Mouse (Mus musculus) v-Abl transformed pro-B cells (cell line): ENCODE data around the gene Map3k5.

ENCODE experiments used
- in situ Hi-C, 2 experiments: fragments of 400-800 bp; cut with MboI; formaldehyde crosslinking; loops; one replicate each; pipeline ENCODE4 v1.15.1; 2025; ENCODE audit not compliant: unreplicated experiment in 2 of 2

Map3k5 gene

DNA sequence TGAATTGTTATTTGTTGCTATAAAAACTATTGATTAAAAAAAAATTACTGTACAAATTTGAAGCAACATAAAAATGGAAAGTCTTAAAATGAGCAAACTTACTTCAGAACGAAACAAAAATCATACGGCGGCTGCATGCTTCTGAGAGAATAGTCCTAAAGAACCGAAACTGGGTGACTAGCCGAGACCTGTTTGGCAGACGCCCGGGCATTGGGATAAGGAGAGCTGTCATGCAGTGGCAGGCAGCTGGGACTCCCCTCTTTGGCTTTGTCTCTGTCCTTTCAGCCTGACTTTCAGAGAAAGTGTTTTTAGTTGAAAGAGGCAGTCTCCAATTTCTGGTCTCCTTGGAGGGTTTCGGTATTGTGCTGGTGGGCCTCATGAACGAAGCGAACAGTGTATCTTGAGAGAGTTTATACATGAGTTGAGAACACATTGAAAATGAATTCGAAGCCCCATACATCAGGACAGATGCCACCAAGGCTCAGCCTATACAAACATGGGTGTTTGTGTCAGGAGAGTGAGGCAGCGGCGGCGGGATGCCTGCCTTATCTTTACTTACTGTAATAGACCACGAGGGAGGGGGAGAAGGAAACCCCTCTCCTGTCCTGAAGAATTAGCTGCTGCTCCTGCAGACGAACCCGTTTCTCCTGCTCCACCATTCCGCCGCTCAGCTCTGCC is 235.8 kb downstream of the Map3k5 start:
- in situ Hi-C loops: no loop called here

DNA sequence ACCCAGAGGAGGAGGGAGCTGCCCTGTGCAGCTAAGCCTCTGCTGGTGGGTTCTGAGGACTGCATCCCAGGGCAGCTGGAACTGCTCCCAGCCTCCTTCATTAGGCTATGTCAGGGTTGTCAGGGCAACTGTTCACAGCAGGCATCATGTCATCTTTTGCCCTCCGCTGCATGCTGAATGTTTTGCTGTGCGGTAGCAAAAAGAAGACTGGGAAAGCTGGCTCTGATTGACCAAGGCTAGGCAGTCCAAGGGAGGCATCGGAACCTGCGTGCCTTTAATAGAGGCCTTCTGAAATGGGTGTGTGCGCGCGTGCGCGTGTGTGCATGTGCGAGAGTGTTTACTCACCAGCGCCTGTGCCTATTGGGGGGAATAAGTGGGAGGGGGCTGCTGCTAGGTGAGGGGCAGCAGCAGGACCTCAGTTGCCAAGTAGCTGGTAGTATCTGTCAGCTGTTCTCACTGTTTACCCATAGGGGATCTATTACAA is 236.4 kb downstream of the Map3k5 start:
- in situ Hi-C loops: no loop called here

DNA sequence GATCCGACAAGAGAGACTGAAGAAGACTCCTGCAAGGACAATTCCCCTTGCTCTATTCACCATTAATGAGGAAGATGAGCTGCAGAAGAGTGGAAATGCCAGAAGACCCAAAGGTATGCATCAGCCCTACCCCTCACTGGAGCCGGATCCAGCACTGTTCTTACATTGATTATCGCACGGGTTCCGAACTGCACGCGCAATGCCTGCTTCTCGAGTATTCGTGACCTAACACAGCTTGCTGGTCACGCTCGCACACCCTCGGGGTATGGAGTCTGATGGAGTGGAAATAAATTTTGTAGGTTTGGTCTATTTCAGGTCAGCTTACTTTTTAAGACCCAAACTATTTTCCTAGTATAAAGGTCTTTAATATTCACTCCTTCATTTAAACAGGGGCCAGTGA is 236.9 kb downstream of the Map3k5 start:
- in situ Hi-C loops: no loop called here

DNA sequence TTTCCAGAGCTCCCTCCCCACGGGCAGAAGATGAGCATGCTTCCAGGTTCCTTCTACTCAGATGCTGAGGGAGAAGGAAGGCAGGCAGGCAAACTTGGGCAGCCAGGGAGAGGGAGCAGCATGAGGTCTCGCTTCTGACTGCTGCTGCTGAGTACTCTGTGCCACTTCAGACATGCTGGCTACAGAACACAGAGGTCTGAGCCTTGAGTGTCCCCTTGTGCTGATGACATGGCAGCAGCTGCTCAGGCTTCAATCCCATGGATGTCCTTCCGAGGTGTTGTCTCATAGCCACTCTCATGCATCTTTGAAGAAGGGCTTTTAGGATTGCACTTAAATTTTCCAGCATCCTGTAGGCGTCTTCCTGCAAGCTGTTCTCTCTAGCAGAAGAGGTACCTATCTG is 237.5 kb downstream of the Map3k5 start:
- in situ Hi-C loops: no loop called here

DNA sequence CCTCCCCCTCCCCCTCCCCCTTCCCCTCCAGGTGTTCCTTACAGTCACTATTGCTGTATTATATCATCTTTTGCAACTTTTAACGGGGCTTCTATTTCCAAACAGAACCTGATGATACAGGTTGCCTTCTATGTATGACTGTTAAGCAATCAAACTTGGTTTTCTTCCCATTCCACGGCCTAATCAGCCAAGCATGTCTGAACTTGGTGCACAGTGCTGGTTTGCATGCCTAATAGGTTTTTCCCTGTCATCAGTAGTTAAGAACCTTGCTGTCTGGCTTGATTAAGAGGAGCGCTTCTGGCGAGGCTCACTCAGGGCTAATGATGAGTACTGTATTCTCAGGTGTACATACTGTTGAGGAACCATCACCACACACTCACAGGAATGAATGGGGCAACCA is 239.5 kb downstream of the Map3k5 start:
- in situ Hi-C loops: no loop called here

DNA sequence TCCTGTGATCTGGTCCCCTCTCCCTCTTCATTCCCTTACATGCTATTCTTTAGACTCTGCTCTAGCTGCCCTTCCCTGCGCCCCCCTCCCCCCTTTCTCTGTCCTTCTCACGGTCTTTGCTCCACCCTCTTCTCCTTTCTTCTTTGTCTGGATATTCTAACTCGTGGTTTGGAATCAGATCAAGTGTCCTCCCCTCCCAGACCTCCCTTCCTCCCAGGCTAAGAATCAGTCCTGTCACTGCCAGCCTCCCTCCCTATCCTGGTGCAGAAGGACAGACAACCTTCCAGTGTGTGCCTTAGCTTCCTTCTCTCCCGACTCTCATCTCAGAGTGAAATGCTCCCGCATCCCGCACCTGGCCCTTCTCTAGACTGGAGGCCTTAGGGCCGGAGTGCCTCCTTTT is 241.8 kb downstream of the Map3k5 start:
- in situ Hi-C loops: no loop called here

DNA sequence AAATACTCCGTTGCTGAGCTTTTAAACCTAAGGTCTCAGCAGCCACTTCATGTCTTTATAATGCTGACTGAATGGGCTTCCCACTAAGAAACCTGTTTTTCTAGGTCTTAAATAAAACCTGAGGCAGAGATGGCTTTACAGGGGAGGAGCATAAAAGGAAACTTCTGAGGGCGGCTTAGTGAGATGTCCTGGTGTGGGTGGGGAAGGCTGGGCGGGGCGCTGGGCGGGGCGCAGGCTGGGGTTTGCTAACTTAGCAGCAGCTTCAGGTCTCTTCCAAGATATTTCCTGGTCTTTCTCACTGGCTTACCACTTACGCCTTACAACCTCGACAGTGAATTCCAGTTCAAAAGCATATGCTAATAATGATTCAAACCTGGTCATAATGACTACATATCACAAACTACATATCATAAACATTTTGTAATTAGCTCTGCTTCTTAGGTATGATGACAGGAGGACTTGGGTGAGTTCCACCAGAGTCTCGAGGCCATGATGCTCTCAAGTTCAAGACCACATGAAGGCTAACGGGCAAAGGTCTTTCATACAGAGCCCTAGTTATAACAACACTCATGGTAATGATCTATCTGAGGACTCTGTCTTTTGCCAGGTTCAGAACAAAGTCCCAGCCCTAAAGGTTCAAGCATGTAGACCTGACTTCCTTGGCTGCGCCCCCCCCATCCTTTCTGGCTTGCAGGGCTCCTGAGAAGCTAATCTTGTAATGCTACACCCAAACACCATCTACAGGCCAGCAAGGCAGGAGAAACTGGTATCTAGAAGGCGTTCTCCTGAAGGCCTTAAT is 244.7 kb downstream of the Map3k5 start:
- in situ Hi-C loops: no loop called here

DNA sequence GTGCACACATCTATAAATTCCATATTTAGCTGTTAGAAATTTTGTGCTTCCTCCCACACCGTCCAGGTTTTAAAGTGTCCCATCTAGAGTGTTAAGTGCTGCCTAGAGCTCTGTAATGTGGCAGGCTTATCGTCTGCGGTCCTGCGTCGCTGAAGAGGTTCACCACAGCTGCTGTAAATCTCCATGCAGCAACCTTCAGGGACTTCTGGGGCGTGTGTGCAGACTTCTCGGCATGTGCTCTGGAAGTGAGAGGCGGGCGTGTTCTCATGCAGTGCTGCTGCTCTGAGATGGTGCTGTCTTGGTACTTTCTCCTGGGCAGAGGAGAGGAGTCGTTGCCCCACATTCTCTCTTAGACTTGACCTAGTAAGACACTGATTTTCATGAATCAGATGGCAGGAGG is 246.9 kb downstream of the Map3k5 start:
- in situ Hi-C loops: no loop called here

DNA sequence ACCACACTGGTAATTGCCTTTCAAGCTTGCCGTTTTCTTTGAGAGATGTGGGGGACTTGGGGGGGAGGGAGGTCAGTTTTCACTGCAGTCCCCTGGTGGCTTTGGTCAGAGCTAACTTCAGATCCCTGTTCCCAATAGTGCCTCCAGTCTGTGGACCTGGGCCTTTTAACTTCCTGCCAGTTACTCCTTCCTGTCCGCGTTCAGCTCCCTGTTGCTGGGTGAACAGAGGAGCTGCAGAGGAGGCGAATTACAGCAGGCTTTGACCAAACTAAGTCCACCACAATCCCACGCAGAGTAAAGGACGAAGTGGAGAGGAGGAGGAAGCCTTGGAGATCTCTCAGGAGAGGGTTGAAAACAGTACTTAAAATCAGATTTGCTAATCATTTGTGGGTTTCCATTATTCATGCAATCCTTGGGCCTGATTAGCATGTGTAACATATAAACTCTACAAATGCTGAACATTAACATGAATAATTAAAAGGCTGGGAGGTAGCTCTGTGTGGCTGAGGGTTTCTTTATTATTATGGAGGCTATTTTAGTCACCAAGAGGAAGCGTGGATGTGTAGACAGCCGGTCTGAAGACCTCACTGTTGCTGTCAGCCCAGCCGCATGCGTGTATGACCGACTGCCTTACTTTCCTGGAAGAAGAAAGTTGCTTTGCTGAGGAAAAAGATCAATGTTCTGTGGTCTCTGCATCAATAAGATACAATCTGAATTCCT is 247.6 kb downstream of the Map3k5 start:
- in situ Hi-C loops: no loop called here

DNA sequence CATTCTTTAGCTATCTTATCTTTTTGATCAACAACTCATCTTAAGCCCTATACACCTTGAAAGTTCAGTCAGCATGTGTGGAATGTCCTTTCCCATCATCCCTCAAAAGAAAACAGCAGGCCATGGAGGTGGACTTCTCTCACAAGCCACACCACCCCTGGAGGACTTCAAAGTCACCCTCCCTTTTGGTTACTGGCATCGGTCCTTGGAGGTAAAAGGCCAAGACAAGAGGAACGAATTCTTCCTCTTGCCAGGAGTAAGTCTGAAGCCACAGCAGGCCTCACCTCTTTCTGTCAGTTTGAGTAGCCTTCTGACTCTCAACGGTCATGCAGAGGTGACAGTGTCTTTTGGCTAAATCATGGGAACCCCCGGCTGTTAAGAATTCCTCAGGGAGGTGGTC is 250.1 kb downstream of the Map3k5 start:
- in situ Hi-C loops: no loop called here

DNA sequence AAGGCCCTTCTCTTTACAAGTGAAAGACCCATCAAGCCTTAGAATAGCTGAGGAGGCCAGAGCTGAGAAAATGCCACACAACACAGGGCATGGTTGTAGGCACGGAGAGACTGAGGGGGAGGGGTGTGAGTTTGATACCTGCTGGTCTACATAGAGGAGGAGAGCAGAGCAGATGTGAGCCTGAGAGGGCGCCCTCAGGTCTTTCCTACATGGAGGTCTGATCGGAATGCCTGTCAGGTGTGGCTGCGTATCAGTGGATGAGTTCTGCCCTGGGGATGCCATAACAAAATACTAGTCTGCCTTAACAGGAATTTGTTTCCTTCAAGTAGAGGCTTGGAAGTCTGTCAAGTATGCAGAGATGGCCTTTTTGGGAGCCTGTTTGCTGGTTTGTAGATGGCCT is 251.0 kb downstream of the Map3k5 start:
- in situ Hi-C loops: no loop called here

DNA sequence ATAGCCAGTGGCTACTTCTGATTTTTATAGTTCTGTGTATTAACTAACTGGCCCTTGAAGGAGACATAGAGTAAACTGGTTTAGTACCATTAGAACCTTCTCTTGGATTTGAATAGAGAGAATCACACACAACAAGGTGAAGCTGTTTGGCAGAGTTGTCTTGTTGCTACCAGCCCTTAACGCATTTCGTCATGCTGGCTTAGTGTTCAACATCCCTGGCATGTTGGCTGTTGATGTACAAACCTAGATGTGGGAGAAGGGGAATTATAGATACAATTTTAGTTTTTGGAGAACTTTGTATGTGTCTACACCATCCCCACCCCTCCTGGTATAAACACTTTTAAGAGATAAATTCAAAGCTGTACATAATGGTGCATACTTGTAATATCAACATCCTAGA is 251.5 kb downstream of the Map3k5 start:
- in situ Hi-C loops: no loop called here

DNA sequence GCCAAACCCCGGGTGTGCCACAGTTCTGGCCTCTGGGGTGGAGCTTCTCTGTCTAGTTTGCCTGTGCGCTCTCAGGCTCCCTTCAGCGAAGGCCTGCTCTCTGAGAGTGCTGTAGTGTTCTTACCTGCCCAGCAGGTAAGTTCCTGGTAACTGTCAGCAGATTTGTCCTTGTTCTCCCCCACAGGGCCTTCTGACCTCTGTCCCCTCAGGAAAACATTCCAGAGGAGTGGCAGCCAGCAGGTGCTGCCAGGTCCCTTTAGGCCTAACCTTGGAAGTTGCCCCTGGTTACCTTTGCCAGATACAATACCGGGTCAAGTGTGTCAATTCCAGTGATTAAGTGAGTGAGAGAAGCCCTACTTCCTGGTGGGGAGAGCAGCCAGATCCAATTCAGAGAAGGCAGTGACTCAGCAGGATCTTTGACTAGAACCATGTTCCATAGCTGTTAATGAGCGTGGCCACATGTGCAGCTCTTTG is 252.6 kb downstream of the Map3k5 start:
- in situ Hi-C loops: no loop called here

DNA sequence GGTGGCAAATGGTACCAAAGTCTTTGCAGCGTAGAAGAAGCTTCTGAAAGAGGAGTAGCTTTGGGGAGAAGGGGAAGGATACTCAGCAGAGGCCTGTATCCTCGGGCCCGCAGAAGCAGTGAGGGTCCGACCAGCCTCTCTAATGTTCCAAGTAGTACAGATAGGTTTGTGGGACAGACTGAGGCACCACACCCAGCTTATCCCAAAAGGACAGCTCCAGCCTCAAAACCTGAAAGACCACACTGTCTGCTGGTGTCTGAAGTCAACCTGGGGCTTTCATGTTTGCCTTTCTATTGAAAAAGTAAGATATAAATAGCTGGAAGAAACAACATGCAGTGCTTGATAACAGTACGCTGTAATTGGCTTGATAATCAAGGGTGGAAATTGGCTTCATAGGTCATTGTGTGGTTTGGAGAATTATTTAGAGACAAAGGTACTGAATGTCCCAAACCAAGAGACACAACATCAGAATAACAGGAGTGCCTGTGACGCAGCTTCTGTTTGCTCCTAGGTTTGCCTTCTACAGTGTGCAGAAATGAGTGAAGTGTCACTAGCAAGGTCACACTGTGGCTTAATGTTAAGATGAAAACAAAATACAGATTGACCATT is 256.0 kb downstream of the Map3k5 start:
- in situ Hi-C loops: no loop called here
